Mouse (Mus musculus): Measurements from ENCODE around the gene Gm7347. TPM values are rescaled to one million over a fixed set of nuclear protein-coding genes. Genes with fewer than 3 reads are reported as not detected.
"Not testable (repeated sequence)": the region's sequence is repeated elsewhere in the genome, so short reads cannot be mapped to it uniquely, and the experiment has no call there.

The Gm7347 gene
- total RNA-seq (2021): not detected
- long read RNA-seq, experiment 1: 0 reads
- long read RNA-seq, experiment 2: 0 reads

DNA sequence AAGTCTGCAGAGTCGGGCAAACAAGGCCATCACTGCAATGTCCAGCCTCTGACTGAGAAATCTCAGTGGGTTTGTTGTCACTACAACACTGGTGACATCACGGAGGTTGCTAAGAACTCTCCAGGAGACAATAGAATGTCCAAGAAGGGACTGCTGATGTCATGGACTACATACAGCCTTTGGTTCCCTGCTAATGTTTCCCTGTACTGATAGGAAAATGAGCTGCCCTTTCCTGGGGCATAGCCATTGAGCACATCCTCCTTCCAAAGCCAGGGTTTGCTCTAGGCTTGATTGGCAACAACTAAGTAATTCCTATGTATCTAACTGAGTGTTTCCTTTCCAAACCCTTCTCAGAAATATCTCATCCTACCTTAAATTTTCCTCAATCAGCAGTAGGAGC, at the start of gene Gm7347:
Gm7347 (minus strand) TSS at position 101 of the 400 bp plus-strand sequence.
- DNase-seq; intact Hi-C loops (cut with DNase I): not testable (repeated sequence)

DNA sequence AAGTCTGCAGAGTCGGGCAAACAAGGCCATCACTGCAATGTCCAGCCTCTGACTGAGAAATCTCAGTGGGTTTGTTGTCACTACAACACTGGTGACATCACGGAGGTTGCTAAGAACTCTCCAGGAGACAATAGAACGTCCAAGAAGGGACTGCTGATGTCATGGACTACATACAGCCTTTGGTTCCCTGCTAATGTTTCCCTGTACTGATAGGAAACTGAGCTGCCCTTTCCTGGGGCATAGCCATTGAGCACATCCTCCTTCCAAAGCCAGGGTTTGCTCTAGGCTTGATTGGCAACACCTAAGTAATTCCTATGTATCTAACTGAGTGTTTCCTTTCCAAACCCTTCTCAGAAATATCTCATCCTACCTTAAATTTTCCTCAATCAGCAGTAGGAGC, 46.9 kb upstream of the Gm7347 start, which contains the start of gene 5031410I06Rik:
5031410I06Rik (minus strand) TSS at position 101 of the 400 bp plus-strand sequence.
- DNase-seq; intact Hi-C loops (cut with DNase I): not testable (repeated sequence)

DNA sequence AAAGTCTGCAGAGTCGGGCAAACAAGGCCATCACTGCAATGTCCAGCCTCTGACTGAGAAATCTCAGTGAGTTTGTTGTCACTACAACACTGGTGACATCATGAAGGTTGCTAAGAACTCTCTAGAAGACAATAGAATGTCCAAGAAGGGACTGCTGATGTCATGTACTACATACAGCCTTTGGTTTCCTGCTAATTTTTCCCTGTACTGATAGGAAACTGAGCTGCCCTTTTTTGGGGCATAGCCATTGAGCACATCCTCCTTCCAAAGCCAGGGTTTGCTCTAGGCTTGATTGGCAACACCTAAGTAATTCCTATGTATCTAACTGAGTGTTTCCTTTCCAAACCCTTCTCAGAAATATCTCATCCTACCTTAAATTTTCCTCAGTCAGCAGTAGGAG, 30.8 kb upstream of the Gm7347 start, which contains the start of gene Gm10471:
Gm10471 (minus strand) TSS at position 101 of the 400 bp plus-strand sequence.
- DNase-seq; intact Hi-C loops (cut with DNase I): not testable (repeated sequence)

- intact Hi-C loops (cut with DNase I); DNase-seq: not testable (repeated sequence)
Observed at GRCm38 (mm10) chr5:26079023-26079422, 20.6 kb upstream of the Gm7347 start.

DNA sequence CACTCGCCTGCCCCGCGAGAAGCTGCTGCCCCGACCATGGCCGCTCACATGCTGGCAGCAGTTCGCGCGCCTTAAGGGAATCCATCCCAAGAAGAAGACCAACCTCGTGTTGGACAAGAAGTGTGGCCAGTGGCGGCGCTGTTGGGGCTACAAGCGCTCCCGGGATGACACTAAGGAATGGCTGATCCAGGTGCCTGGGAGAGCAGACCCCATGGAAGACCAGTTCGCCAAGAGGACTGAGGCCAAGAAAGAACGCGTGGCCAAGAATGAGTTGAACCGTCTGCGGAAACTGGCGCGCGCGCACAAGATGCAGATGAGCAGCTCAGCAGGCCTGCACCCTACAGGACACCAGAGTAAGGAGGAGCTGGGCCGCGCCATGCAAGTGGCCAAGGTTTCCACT, 12.3 kb upstream of the Gm7347 start:
- intact Hi-C loops (cut with DNase I): no loop called here
- no peak for DNase-seq

DNA sequence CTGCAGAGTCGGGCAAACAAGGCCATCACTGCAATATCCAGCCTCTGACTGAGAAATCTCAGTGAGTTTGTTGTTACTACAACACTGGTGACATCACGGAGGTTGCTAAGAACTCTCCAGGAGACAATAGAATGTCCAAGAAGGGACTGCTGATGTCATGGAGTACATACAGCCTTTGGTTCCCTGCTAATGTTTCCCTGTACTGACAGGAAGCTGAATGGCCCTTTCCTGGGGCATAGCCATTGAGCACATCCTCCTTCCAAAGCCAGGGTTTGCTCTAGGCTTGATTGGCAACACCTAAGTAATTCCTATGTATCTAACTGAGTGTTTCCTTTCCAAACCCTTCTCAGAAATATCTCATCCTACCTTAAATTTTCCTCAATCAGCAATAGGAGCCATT, 18.9 kb downstream of the Gm7347 start, which contains the start of gene Speer4a:
Speer4a (minus strand) TSS at position 101 of the 400 bp plus-strand sequence.
- DNase-seq; intact Hi-C loops (cut with DNase I): not testable (repeated sequence)

DNA sequence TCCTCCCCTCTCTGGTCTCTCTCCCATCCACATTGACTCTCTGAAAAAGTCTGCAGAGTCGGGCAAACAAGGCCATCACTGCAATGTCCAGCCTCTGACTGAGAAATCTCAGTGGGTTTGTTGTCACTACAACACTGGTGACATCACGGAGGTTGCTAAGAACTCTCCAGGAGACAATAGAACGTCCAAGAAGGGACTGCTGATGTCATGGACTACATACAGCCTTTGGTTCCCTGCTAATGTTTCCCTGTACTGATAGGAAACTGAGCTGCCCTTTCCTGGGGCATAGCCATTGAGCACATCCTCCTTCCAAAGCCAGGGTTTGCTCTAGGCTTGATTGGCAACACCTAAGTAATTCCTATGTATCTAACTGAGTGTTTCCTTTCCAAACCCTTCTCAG, 35.6 kb downstream of the Gm7347 start, which contains the start of gene Gm5862:
Gm5862 (minus strand) TSS at position 101 of the 400 bp plus-strand sequence.
- intact Hi-C loops (cut with DNase I); DNase-seq: not testable (repeated sequence)

DNA sequence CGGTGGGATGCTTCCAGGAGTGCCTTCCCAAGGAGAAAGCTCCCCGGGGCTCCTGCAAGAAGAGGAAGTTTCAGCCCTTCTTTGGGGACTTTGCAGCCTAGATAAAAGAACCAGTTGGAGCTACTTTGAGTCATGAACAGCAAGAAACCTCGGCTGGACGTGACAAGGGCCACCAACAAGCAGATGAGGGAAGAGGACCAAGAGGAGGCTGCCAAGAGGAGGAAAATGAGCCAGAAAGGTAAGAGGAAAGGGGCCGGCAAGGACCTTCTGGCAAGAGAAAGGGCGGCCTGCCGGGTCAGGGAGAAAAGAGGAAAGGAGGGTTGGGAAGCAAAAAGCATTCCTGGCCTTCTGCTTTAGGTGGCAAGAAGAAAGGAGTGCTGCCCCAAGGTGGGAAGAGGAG, 50.7 kb downstream of the Gm7347 start:
- intact Hi-C loops (cut with DNase I): not testable (repeated sequence)

GRCm38 (mm10) chr5:26006937-26007695, 51.3 kb downstream of the Gm7347 start:
- intact Hi-C loops (cut with DNase I); DNase-seq: not testable (repeated sequence)

More for the DNA sequence above, 50.7 kb downstream of the Gm7347 start:
- DNase-seq: not testable (repeated sequence)

DNA sequence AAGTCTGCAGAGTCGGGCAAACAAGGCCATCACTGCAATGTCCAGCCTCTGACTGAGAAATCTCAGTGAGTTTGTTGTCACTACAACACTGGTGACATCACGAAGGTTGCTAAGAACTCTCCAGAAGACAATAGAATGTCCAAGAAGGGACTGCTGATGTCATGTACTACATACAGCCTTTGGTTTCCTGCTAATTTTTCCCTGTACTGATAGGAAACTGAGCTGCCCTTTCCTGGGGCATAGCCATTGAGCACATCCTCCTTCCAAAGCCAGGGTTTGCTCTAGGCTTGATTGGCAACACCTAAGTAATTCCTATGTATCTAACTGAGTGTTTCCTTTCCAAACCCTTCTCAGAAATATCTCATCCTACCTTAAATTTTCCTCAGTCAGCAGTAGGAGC, 53.7 kb downstream of the Gm7347 start, which contains the start of gene Gm1979:
Gm1979 (minus strand) TSS at position 101 of the 400 bp plus-strand sequence.
- DNase-seq; intact Hi-C loops (cut with DNase I): not testable (repeated sequence)

Other genes starting within 250 kb of the Gm7347 start
- gene Gm21663, start 116.2 kb downstream of the Gm7347 start, total RNA-seq (2021): not detected
- not detected for gene Gm21671, start 104.2 kb downstream of the Gm7347 start, total RNA-seq (2021)
- not detected for gene Gm21680, start 85.9 kb downstream of the Gm7347 start, total RNA-seq (2021)
- gene Gm21698, start 69.9 kb downstream of the Gm7347 start, total RNA-seq (2021): not detected
- not detected for gene Gm1979, start 53.8 kb downstream of the Gm7347 start, total RNA-seq (2021)
- not detected for gene Gm5862, start 35.7 kb downstream of the Gm7347 start, total RNA-seq (2021)
- gene Speer4a, start 19.0 kb downstream of the Gm7347 start, total RNA-seq (2021): not detected
- gene Gm10471, start 30.7 kb upstream of the Gm7347 start, total RNA-seq (2021): not detected
- gene 5031410I06Rik, start 46.8 kb upstream of the Gm7347 start, total RNA-seq (2021): not detected
- not detected for gene Gm10220, start 62.8 kb upstream of the Gm7347 start, total RNA-seq (2021)
- not detected for gene Gm7361, start 199.1 kb upstream of the Gm7347 start, total RNA-seq (2021)